Mouse (Mus musculus): Measurements from ENCODE around the gene Cbx6.
A peak's percentile ranks its signal among the peaks of the same experiment; 100 is the strongest.
"Not testable (repeated sequence)": the region's sequence is repeated elsewhere in the genome, so short reads cannot be mapped to it uniquely, and the experiment has no call there.

The Cbx6 gene

DNA sequence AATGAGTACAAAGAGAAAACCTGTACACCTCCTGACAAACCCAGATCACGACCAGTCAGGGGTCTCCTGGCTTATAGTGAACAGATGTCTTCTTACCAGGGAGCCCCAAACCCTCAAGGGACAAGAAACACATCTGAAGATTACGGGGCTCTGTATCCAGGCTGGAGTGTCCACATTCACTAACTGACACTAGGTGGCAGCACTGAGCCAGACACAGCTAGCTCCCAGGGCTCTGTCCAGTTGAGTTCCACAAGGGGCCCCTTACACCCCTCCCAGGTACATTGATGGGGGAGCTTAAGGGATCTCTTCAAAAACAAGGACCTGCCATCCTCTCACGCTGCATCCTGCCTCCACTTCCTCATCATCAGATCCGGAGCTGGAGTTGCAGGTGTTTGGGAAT is 4.1 kb downstream of the Cbx6 start:
- DNase-seq (ENCODE audit: low read depth, low spot score): peak; percentile 75

- no peak for DNase-seq (ENCODE audit: low read depth, low spot score)
Observed at GRCm38 (mm10) chr15:79829431-79829830, 5.1 kb downstream of the Cbx6 start.

- DNase-seq (ENCODE audit: low read depth, low spot score): no peak
Observed at GRCm38 (mm10) chr15:79828366-79829035, 6.0 kb downstream of the Cbx6 start.

- DNase-seq (ENCODE audit: low read depth, low spot score): no peak
Observed at GRCm38 (mm10) chr15:79827778-79828210, 6.7 kb downstream of the Cbx6 start.

DNA sequence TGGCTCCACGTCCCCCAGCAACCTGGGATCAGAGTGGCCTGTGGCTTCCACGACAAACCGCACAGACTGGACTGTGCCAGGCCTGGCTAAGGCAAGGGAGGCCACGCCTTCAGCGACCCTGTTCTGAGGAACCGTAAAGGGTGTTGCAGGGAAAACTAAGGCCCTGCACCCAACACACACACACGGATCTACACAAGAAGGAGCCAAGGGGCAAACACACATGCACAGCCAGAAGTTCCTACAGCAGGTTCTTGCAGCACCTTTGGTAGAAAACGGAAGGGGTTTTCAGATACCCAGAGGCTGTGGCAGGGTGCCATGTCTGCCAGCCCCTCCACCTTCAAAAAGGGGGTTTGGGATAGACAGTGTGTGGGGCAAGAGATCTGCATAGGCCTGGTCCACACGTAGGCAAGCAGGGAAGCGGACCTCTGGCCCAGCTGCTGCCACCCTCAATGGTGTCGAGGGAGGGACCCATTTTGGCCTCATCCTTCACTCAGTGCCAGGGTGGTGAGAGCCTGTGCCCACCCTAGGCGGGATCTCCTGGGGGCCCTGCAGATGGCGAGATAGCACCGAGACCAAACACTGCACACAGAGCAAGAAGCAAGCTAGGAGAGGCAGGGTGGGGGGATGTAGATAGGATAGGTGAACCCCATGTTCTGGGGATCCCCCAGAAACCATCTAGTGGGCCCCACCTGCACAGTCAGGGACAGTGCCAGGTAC is 7.3 kb downstream of the Cbx6 start:
- no peak for DNase-seq (ENCODE audit: low read depth, low spot score)

- no peak for DNase-seq (ENCODE audit: low read depth, low spot score)
Observed at GRCm38 (mm10) chr15:79826221-79826935, 8.1 kb downstream of the Cbx6 start.

- DNase-seq (ENCODE audit: low read depth, low spot score): peak; percentile 56
Observed at GRCm38 (mm10) chr15:79825146-79825825, 9.2 kb downstream of the Cbx6 start.

GRCm38 (mm10) chr15:79823588-79824280 is 10.8 kb downstream of the Cbx6 start:
- no peak for DNase-seq (ENCODE audit: low read depth, low spot score)

DNA sequence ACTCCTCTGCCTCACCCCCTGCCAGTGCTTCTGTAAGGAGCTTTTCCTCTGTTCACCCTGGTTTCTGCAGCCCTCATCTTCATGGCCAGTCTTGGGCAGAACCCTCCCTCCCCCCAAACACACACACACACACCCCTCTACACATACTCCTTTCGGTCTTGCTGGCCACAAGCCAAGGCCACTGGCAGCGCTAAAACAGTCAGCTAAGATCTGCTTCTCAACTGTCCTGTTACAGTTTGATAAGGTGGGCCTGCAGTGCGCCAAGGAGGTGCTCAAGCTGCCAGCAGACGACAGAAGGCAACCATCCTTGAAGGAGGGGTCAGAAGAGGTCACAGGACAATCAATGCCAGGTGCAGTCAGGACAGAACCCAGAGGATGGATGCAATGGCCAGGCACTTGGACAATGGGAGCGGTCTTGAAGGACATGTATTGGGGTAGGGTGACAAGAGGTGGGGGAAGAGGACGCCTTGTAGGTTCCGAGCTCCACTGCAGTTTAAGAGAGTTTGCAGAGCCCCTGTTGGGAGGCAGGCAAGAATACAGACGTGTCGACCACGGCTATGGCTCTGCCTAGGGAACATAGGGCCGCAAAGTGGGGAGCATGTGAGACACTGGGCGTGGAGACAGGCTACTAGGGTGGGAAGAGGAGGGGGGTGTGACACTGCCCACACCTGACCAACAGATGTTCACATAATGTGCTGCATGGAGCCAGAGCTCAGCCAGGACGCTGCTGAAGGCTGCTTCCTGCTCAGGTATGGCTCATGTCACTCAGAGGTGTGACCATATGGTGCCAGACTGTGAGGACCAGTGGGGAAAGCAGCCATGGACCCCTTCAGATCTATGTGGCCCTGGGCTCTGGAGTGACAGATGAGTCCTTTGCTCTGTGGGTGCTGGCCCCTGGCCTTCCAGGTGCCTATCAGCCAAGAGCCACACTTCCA is 12.0 kb downstream of the Cbx6 start:
- no peak for DNase-seq (ENCODE audit: low read depth, low spot score)

- DNase-seq (ENCODE audit: low read depth, low spot score): peak; percentile 41
Observed at GRCm38 (mm10) chr15:79818325-79818724, 16.2 kb downstream of the Cbx6 start.

- DNase-seq (ENCODE audit: low read depth, low spot score): no peak
Observed at GRCm38 (mm10) chr15:79813666-79814258, 20.7 kb downstream of the Cbx6 start.

DNA sequence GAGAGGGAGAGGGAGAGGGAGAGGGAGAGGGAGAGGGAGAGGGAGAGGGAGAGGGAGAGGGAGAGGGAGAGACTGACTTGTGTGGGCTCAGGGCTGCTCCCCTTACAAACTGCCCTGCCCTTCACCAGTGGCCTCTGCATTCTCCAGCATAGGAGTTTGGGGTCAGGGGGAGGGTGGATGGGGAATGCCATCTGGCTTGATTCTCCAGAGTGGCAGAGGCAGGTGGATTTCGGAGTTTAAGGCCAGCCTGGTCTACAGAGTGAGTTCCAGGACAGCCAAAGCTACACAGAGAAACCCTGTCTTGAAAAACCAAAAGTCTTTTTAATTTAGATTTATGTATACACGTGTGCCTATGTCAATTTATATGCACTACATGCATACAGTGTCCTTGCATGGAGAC is 21.6 kb downstream of the Cbx6 start:
- DNase-seq (ENCODE audit: low read depth, low spot score): not testable (repeated sequence)

DNA sequence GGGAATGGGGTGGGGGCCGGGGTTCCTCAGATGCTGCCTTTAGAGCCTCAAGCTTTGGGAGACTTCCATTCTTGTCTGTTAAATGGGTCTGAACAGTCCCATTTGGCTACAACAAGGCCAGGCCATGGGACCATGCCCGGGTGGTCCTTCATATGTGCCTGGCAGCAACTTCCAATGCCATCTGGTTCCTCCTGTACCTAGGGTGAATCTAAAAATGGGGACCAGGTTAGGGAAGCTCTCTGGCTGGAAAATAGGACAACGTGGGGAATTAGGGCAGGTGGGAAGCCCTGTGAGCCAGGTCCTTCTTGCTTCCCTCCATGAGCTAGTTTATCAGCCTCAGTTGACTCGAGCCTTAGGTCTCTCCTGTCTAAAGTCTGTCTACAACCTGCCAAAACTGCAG is 23.5 kb downstream of the Cbx6 start:
- DNase-seq (ENCODE audit: low read depth, low spot score): no peak

- DNase-seq (ENCODE audit: low read depth, low spot score): no peak
Observed at GRCm38 (mm10) chr15:79810061-79810460, 24.4 kb downstream of the Cbx6 start.

- no peak for DNase-seq (ENCODE audit: low read depth, low spot score)
Observed at GRCm38 (mm10) chr15:79808658-79809057, 25.8 kb downstream of the Cbx6 start.

DNA sequence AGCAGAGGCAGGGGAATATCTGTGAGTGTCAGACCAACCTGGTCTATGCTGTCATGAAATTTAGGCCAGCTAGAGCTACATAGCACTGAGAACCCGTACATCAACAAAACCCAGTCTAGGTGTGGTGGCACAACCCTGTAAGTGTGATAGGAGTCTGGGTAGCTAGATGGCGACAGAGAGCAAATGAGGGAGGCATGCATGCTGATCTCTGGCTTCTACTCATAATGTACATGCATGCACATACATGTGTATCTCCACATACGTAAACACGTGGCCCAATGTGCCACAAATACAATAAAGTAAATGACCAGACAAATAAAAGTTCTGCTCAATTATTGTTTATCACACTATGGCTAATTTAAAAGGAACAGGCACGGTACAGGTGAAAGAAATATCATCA is 26.4 kb downstream of the Cbx6 start:
- DNase-seq (ENCODE audit: low read depth, low spot score): peak; percentile 60

DNA sequence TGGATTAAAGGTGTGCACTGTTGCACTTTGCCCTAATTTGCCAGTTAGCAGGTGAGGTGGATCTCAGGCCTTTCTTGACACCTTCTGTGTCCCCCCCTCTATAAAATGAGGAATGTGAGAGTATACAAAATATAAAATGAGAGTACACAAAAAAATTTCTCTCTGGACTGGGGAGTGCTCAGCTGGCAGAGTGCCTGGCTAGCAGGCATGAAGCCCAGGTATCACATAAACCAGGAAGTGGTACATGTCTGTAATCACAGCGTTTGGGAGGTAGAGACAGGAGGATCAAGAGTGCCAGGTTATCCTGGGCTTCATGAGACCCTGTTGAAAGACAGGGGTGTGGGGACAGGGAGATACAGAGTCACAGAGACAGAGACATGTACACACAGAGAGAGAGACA is 27.4 kb downstream of the Cbx6 start:
- no peak for DNase-seq (ENCODE audit: low read depth, low spot score)

- no peak for DNase-seq (ENCODE audit: low read depth, low spot score)
Observed at GRCm38 (mm10) chr15:79805246-79805645, 29.2 kb downstream of the Cbx6 start.

- no peak for DNase-seq (ENCODE audit: low read depth, low spot score)
Observed at GRCm38 (mm10) chr15:79804352-79805071, 30.0 kb downstream of the Cbx6 start, which contains the start of gene Nptxr. Nptxr (minus strand) TSS chr15:79804766.
